Mouse (Mus musculus): ENCODE results near the gene Mup19.
"Not testable (repeated sequence)": the region's sequence is repeated elsewhere in the genome, so short reads cannot be mapped to it uniquely, and the experiment has no call there.

Mup19 gene

DNA sequence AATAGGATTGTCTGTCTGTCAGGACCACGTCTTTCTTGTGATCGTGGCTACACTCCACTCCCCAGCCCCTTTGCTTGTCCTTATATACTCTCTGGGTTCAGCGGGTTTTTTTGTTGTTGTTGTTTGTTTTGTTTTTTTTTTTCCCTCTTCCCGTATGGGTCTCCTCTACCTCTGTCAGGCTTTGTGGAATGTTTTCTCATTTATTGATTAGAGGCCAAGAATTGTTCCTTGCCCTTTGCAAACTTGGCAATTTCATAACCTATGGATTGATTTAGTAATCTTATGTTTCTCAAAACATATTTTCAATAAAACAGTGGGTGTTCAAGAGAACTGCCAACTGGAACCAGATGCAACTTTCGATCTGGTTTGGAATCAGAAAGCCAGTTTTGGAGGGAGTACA, at the start of gene Mup19:
Gene Mup19 (minus strand): TSS at position 101 of the 400 bp plus-strand sequence.
- DNase-seq = not testable (repeated sequence)

DNA sequence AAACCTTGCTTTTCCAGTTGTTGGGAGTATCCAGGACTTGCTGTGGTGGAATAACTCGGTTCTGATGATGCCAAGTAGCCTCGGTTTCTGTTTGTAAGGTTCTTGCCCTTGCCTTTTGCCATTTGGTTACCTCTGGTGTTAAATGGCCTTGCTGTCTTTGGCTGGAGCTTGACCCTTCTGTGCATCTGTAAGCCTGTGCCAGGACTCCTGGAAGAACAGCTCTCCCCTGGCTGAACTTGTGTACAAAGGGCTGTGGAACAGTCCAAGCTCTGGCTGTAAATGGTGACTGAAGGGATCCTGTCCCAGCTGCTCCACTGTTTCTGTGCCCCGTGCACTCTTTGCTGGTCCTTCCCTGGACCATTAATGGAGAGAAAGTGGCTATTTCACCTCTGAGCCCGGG, 47.1 kb upstream of the Mup19 start:
- no peak for DNase-seq

DNA sequence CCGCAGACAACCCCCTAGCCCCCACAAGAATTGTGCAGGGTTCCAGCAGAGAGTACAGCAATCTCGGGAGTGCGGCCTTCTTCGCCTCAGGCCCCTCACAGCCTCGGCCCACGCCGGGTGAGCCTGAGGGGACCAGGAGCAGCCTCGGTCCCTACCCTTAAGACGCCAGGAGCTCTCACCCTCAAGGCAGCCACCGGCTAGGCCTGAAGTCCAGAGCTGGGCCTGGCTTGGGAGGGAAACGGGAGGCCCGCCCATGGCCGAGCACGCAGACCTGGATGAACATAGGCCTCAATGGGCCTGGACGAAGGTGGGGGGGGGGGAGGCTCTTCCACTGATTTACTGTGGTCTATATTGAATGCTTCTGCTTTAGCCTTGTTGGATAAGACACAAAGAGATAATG, 41.1 kb upstream of the Mup19 start:
- no peak for DNase-seq

DNA sequence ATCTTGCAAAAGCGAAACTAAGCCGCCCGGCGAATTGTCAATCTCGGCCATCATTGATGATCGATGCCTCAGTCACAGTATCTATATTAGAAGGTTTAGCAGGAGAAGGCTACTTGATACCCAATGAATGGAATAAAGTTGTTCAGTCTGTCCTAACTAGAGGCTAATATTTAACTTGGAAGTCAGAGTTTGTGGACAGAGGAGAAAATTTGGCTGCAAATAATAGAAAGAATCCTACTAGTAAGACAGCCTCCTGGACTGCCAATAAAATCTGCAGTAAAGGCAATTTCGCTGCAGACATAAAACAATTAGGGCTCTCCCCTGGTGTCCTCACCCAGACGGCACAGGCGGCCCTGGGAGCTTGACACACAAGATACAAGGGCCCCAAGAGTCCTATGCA, 40.5 kb upstream of the Mup19 start:
- not testable (repeated sequence) for DNase-seq

DNA sequence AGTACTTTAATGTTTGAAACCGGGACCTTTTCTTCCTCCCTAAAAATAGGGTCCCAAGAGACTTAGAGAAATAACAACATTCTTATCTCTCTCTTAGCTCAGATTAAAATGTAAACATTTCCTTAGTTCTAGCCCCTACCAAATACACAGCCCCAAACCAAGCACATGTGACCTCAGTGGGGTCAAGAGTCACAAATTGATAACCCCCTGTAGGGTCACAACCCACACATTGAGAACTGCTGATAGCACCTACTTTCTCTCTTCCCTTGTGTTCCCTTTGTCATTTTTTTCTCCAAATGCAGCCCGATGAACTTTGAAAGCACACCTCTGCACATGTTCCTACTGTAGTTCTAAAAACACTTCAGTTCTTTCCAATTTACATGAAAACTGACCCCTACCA, 33.5 kb upstream of the Mup19 start:
- DNase-seq = no peak

DNA sequence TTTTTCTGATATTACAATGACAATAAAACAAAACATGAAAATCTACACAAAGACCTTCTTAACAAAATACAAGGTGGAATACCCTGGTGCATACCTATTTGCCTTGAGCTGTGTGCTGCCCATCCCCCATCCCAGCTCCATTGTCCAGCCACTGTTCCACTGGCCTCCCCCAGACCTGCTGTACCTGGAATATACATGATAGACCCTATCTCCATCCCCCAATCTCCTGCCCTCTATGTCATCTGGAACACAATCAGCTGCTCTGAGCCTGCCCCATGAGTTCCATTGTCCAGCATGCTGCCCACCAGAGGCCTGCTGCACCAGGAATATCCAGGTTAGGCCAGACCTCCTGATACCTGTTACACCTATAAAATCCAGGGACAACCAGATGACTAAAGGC, 31.4 kb upstream of the Mup19 start:
- no peak for DNase-seq

DNA sequence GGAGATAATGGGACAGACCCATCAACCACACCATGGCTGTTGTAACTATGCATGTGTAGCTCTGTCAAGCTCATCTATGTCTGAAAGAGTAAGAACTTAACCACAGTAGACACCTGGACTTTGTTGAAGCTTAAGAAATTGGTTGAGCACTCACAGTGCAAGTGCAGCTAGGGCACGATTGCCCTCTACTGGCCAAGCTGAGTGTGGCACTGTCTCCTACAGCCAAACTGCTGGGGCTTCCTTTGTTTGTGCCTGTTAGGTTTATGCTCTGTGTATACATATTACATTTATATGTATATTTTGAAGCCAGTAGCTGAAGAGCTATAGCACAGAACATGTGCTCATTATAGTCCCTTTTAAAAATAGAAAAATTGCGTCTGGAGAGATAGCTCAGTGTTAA, 29.1 kb upstream of the Mup19 start:
- DNase-seq = peak; percentile 43

DNA sequence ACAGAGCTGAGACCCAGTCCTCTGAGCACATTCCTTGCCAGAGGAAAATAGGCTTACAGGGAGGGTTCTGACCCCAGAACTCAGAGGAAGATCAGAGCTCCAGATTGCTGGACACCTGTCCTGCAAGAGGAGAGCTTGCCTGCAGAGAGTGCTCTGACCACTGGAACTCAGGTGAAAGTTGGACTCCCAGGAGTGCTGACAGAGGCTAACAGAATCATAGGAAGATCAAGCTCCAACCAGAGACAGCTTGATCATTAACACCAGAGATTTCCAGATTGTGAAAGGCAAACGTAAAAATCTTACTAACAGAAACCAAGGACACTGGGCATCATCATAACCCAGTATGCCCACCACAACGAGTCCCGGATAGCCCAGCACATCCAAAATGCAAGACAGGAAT, 26.9 kb upstream of the Mup19 start:
- DNase-seq = not testable (repeated sequence)

DNA sequence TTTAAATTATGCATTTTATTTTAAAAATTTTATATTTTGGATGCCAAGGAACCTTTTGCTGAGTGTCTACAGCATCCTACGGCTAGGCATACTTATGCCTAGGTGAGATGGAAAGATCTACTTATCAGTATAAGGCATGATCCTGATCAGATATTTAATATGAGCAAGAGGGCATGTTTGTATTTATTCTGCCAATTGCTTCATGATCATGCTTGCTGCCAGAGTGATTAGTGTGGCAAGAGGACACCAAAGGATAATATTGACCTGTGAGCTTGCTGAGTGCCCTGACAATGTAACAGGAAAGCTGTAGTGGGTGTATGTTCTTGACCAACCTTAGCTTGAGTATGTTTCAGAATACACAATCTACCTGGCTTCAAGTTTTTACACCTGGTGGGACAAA, 7.6 kb upstream of the Mup19 start:
- DNase-seq = not testable (repeated sequence)

DNA sequence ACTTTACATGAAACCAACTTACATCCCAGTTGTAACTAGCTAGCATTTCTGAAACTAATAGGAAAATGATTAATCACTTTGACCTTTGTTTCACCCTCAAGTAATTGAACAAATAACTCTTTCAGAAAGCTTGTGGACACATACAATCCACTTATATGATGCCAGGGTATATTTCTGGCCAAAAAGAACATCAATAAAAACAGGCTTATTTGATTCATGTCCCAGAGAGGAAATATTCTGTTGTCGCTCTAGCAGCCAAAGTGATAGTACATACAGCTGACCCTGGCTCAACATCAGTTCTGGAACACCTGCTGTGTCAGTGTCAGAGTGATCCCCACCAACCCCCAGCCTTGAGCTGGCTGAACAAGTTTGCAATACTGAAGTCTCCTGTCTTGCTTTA, 2.2 kb upstream of the Mup19 start:
- not testable (repeated sequence) for DNase-seq

Data from retina, postnatal 1 day (tissue).